Mouse (Mus musculus) liver, adult 10 weeks (tissue): Measurements from ENCODE around the gene Synpo2. TPM values are rescaled to one million over a fixed set of nuclear protein-coding genes. Genes with fewer than 3 reads are reported as not detected.

Experiments
- polyA plus RNA-seq: library from polyadenylated mRNA; stranded (reverse); fragments of 350-450 nt; fragmentation: Illumina TruSeq; extraction: RNeasy Lipid Tissue Mini Kit (QIAGEN cat#74804); gene quantifications from one replicate; pipeline ENCODE4 v1.2.3, GENCODE M21; 2014; ENCODE audit warnings: low read depth, low replicate concordance

Synpo2 gene
- polyA plus RNA-seq: 0.40 TPM

GRCm38 (mm10) chr3:123235921-123236320 is at the start of gene Synpo2:
Synpo2 (minus strand) TSS chr3:123236149.

GRCm38 (mm10) chr3:123266753-123267651 is 31.1 kb upstream of the Synpo2 start, which contains the start of gene Sec24d:
Sec24d (plus strand) TSS chr3:123267455.

GRCm38 (mm10) chr3:123034752-123035151 is 201.2 kb downstream of the Synpo2 start, which contains the start of gene Myoz2:
Myoz2 (minus strand) TSS chr3:123035015.

Other genes with a start within 250 kb of the Synpo2 start
- not detected for gene Myoz2, start 201.1 kb downstream of the Synpo2 start, polyA plus RNA-seq
- gene Sec24d, start 31.3 kb upstream of the Synpo2 start, polyA plus RNA-seq: 76.9 TPM
- gene Mettl14, start 150.0 kb upstream of the Synpo2 start, polyA plus RNA-seq: 9.1 TPM
- gene Prss12, start 210.8 kb upstream of the Synpo2 start, polyA plus RNA-seq: not detected